Mouse (Mus musculus): Measurements from ENCODE around the gene Rabep2. TPM values are rescaled to one million over a fixed set of nuclear protein-coding genes. Genes with fewer than 3 reads are reported as not detected.

Rabep2 gene
- polyA plus RNA-seq, 1 experiment from 2014 or later, result 7.1 TPM

DNA sequence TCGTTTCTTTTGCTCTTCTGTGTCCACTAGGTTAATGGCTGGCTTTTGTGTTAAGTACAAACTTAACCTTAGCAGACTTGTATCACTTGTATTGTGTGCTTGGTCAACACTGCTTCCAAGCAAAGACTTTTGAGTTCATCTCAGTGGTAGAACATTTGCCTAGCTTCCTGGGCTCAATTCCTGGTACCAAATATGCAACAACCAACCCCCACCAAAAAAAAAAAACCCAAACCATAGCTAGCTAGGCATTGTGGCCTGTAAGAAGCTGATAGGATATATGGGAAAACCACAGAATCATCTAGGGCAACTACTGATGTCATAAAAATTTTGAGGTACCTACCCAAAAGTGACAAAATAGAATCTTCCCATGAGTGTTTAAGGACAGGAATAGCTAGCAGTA, 62.4 kb downstream of the Rabep2 start:
- 0 out of 2 replicates have a peak overlapping the region, but pooled peaks have one; percentile 4 for H3K27ac ChIP-seq (ENCODE audit: low read depth)
- no peak for DNase-seq
- TF ChIP-seq EP300 (IDR thresholded peaks at IDR 0.05; ENCODE audit: low read depth), result no peak
- no peak for TF ChIP-seq CTCF (IDR thresholded peaks at IDR 0.05; ENCODE audit: low read depth)
- no peak overlapping the region for H3K4me2 ChIP-seq (ENCODE audit: low read depth, low read length)
- H3K36me3 ChIP-seq (replicated peaks; ENCODE audit: insufficient read depth, low read length), result peaks cover 62% of the 10 kb centered on the region
- H3K27me3 ChIP-seq (ENCODE audit: insufficient read depth, low read length), result no peaks in the 10 kb centered on the region
- H3K4me3 ChIP-seq (ENCODE audit: low read depth, low read length), result no peak overlapping the region
- 50% methylated on average over 1 of the region's 1 CpGs for WGBS (ENCODE audit: insufficient replicate concordance)
- no peaks in the 10 kb centered on the region for H3K9me3 ChIP-seq (ENCODE audit: low read length)
- H3K9ac ChIP-seq (replicated peaks), result no peak overlapping the region
- no peak for ATAC-seq
- H3K4me1 ChIP-seq (ENCODE audit: insufficient read depth), result peaks cover 14% of the 10 kb centered on the region

DNA sequence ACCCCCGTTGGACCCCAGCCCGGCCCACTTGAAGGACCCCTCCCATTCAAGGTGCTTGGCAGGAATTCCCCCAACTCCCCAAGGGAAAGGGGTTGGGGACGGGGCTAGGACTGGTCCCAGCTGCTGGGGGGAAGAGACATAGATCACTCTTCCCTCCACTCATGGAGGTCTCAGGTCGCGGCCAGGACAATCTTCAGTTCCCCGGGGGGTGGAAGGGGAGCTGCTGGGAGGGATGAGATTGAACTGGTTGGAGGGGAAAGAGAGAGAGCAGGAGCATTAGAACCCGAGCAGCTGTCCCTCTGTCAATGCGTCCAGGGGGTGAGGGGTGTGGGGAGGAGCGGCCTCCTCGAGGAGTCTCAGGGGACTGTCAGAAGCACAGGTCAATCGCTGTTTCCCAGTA, 63.4 kb downstream of the Rabep2 start:
- Histone ChIP-seq H3K4me3 (ENCODE audit: low read depth, low read length) (no peak overlapping the region), H3K4me1 (ENCODE audit: insufficient read depth) (peaks cover 10% of the 10 kb centered on the region; the same call in 1 of the 2 replicates), H3K9me3 (ENCODE audit: low read length) (no peaks in the 10 kb centered on the region), H3K36me3 (replicated peaks; ENCODE audit: insufficient read depth, low read length) (peaks cover 72% of the 10 kb centered on the region), H3K27me3 (ENCODE audit: insufficient read depth, low read length) (no peaks in the 10 kb centered on the region), H3K4me2 (ENCODE audit: low read depth, low read length) (no peak overlapping the region), H3K27ac (ENCODE audit: low read depth) (no peak overlapping the region), H3K9ac (replicated peaks) (no peak overlapping the region)
- no peak for DNase-seq
- ATAC-seq, result no peak
- TF ChIP-seq CTCF (IDR thresholded peaks at IDR 0.05; ENCODE audit: low read depth) (no peak), EP300 (IDR thresholded peaks at IDR 0.05; ENCODE audit: low read depth) (no peak)
- 76% methylated on average over 11 of the region's 11 CpGs for WGBS (ENCODE audit: insufficient replicate concordance)

DNA sequence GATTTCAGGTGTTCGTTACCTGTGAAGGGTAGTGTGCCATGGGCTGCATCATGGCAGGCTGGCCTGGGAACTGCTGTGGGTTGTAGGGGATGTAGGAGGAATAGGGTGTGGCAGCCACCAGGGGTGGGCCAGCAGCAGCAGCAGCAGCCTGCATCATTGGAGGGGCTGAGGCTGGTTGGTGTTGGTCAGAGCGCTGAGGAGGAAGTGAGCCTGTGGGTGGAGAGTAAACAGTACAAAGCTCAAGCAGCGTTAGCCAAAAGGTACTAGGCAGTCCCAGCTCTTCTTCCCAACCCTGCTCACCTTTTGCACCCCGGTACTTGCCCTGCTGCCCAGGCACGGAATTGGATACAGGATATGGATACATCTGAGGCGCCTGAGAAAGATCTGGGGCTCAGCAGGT, 65.6 kb downstream of the Rabep2 start:
- DNase-seq (peak; percentile 36), ATAC-seq (peak; percentile 82)
- TF ChIP-seq EP300 (IDR thresholded peaks at IDR 0.05; ENCODE audit: low read depth), result no peak
- no peak for TF ChIP-seq CTCF (IDR thresholded peaks at IDR 0.05; ENCODE audit: low read depth)
- peaks cover 90% of the 10 kb centered on the region for H3K36me3 ChIP-seq (replicated peaks; ENCODE audit: insufficient read depth, low read length)
- H3K27ac ChIP-seq (ENCODE audit: low read depth), result peak overlapping the region; percentile 40; the same call in 1 of the 2 replicates
- H3K9ac ChIP-seq (replicated peaks), result no peak overlapping the region
- WGBS (ENCODE audit: insufficient replicate concordance), result 77% methylated on average over 6 of the region's 6 CpGs
- H3K4me2 ChIP-seq (ENCODE audit: low read depth, low read length), result no peak overlapping the region
- H3K4me1 ChIP-seq (ENCODE audit: insufficient read depth), result peaks cover 4% of the 10 kb centered on the region; the same call in 1 of the 2 replicates
- no peaks in the 10 kb centered on the region for H3K27me3 ChIP-seq (ENCODE audit: insufficient read depth, low read length)
- no peaks in the 10 kb centered on the region for H3K9me3 ChIP-seq (ENCODE audit: low read length)
- H3K4me3 ChIP-seq (ENCODE audit: low read depth, low read length), result no peak overlapping the region

DNA sequence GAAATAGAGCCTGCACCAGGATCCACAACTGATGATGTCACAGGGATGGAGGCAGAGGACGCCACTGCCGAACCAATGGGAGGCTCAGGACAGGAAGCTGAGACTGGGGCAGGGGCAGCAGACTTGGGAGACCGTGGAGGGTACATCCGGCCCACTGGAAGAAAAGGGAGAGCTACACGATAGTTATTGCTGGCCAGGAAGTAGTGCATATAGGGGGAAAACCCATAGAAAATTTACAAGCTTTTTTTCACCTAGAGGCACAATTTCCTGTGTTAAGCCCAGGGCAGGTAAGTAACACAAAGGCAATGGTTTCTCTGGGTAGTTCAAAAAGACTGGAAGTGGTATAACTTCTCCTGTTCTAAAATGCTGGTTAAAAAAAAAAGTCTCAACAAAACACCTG, 67.9 kb downstream of the Rabep2 start:
- DNase-seq (no peak), ATAC-seq (no peak)
- peaks cover 9% of the 10 kb centered on the region; the same call in 1 of the 2 replicates for H3K4me1 ChIP-seq (ENCODE audit: insufficient read depth)
- no peaks in the 10 kb centered on the region for H3K27me3 ChIP-seq (ENCODE audit: insufficient read depth, low read length)
- H3K9ac ChIP-seq (replicated peaks), result no peak overlapping the region
- no peak overlapping the region for H3K4me3 ChIP-seq (ENCODE audit: low read depth, low read length)
- no peak for TF ChIP-seq CTCF (IDR thresholded peaks at IDR 0.05; ENCODE audit: low read depth)
- TF ChIP-seq EP300 (IDR thresholded peaks at IDR 0.05; ENCODE audit: low read depth), result no peak
- no peaks in the 10 kb centered on the region for H3K9me3 ChIP-seq (ENCODE audit: low read length)
- WGBS (ENCODE audit: insufficient replicate concordance), result 87% methylated on average over 5 of the region's 5 CpGs
- peaks cover 97% of the 10 kb centered on the region for H3K36me3 ChIP-seq (replicated peaks; ENCODE audit: insufficient read depth, low read length)
- no peak overlapping the region for H3K4me2 ChIP-seq (ENCODE audit: low read depth, low read length)
- H3K27ac ChIP-seq (ENCODE audit: low read depth), result no peak overlapping the region

DNA sequence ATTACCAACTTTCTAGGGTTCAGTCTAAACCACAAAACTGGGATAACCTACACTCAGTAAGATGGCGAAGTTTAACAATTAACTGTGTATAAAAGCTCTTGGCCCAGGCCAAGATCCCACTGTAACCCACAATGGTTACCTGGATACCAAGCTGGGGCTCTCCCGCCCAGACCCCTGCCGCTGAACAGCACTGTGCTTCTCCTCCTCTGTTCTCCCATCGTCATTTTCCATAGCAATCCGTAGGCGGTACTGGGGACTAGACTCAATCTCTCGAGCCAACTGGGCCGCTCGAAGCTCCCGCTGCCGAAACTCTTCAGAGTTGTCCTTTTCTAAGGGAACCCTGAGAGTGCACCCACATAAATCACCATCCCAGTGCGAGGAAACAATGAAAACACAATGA, 69.4 kb downstream of the Rabep2 start:
- Histone ChIP-seq H3K27ac (ENCODE audit: low read depth) (no peak overlapping the region), H3K4me2 (ENCODE audit: low read depth, low read length) (no peak overlapping the region), H3K36me3 (replicated peaks; ENCODE audit: insufficient read depth, low read length) (peaks cover 83% of the 10 kb centered on the region), H3K4me3 (ENCODE audit: low read depth, low read length) (no peak overlapping the region), H3K9ac (replicated peaks) (no peak overlapping the region), H3K4me1 (ENCODE audit: insufficient read depth) (peaks cover 9% of the 10 kb centered on the region; the same call in 1 of the 2 replicates), H3K27me3 (ENCODE audit: insufficient read depth, low read length) (no peaks in the 10 kb centered on the region), H3K9me3 (ENCODE audit: low read length) (no peaks in the 10 kb centered on the region)
- DNase-seq, result no peak
- no peak for TF ChIP-seq EP300 (IDR thresholded peaks at IDR 0.05; ENCODE audit: low read depth)
- TF ChIP-seq CTCF (IDR thresholded peaks at IDR 0.05; ENCODE audit: low read depth), result no peak
- no peak for ATAC-seq
- WGBS (ENCODE audit: insufficient replicate concordance), result 92% methylated on average over 12 of the region's 12 CpGs

Other genes starting within 250 kb of the Rabep2 start
- gene Xpo6, start 228.3 kb upstream of the Rabep2 start, polyA plus RNA-seq (2015; fragmentation: Nextera tagmentation; extraction: Ambion mirVana), result 12.7 and 15.1 TPM in 2 replicates
- gene Sbk1, start 156.1 kb upstream of the Rabep2 start, polyA plus RNA-seq (2015; fragmentation: Nextera tagmentation; extraction: Ambion mirVana), result 5.2 and 6.5 TPM in 2 replicates
- gene Lat, start 59.2 kb upstream of the Rabep2 start, polyA plus RNA-seq (2015; fragmentation: Nextera tagmentation; extraction: Ambion mirVana), result 8.7 and 9.2 TPM in 2 replicates
- gene Spns1, start 51.3 kb upstream of the Rabep2 start, polyA plus RNA-seq (2015; fragmentation: Nextera tagmentation; extraction: Ambion mirVana), result 17.2 and 18.6 TPM in 2 replicates
- 1.4 and 1.5 TPM in 2 replicates for gene Nfatc2ip, start 32.0 kb upstream of the Rabep2 start, polyA plus RNA-seq (2015; fragmentation: Nextera tagmentation; extraction: Ambion mirVana)
- gene Cd19, start 13.9 kb upstream of the Rabep2 start, polyA plus RNA-seq (2015; fragmentation: Nextera tagmentation; extraction: Ambion mirVana), result 8.7 and 9.1 TPM in 2 replicates
- gene Atp2a1, start 34.3 kb downstream of the Rabep2 start, polyA plus RNA-seq (2015; fragmentation: Nextera tagmentation; extraction: Ambion mirVana), result 2.2 and 34.1 TPM in 2 replicates
- 13.5 and 13.7 TPM in 2 replicates for gene Sh2b1, start 46.7 kb downstream of the Rabep2 start, polyA plus RNA-seq (2015; fragmentation: Nextera tagmentation; extraction: Ambion mirVana)
- gene Tufm, start 58.6 kb downstream of the Rabep2 start, polyA plus RNA-seq (2015; fragmentation: Nextera tagmentation; extraction: Ambion mirVana), result 57.6 and 57.7 TPM in 2 replicates
- 12.0 and 13.6 TPM in 2 replicates for gene Atxn2l, start 74.7 kb downstream of the Rabep2 start, polyA plus RNA-seq (2015; fragmentation: Nextera tagmentation; extraction: Ambion mirVana)
- 78.4 and 90.9 TPM in 2 replicates for gene Eif3c, start 137.7 kb downstream of the Rabep2 start, polyA plus RNA-seq (2015; fragmentation: Nextera tagmentation; extraction: Ambion mirVana)
- 3.0 and 4.0 TPM in 2 replicates for gene Apobr, start 156.2 kb downstream of the Rabep2 start, polyA plus RNA-seq (2015; fragmentation: Nextera tagmentation; extraction: Ambion mirVana)
- gene Cln3, start 157.1 kb downstream of the Rabep2 start, polyA plus RNA-seq (2015; fragmentation: Nextera tagmentation; extraction: Ambion mirVana), result 12.3 and 14.6 TPM in 2 replicates
- gene Il27, start 166.2 kb downstream of the Rabep2 start, polyA plus RNA-seq (2015; fragmentation: Nextera tagmentation; extraction: Ambion mirVana), result 0.18 and 0.21 TPM in 2 replicates
- 4.0 and 4.5 TPM in 2 replicates for gene Nupr1, start 202.1 kb downstream of the Rabep2 start, polyA plus RNA-seq (2015; fragmentation: Nextera tagmentation; extraction: Ambion mirVana)
- gene Sgf29, start 220.6 kb downstream of the Rabep2 start, polyA plus RNA-seq (2015; fragmentation: Nextera tagmentation; extraction: Ambion mirVana), result 22.7 and 22.8 TPM in 2 replicates
- 221 and 241 TPM in 2 replicates for gene Sult1a1, start 247.7 kb downstream of the Rabep2 start, polyA plus RNA-seq (2015; fragmentation: Nextera tagmentation; extraction: Ambion mirVana)